Mouse (Mus musculus): ENCODE results near the gene Tbata.

Gene Tbata

DNA sequence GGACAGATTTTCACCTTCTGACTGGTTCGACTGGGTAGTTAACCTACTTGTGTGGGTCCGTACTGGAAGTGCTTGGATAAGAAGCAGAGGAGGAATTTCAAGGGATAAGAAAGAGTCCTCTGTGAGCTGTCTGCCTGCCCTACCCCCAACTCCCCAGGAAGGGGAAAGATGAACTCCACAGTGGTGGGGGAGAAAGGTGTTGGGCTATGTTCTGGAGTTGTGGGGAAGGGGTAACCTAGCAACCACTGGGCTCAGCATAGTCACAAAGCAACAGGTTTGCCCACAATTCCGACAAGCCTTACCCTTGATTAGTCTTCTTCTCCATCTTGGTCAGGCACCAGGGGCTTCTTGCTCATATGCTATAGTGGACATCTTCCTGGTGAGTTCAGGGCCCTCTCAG, at the start of gene Tbata:
Gene Tbata (plus strand): TSS at position 301 of the 400 bp plus-strand sequence.
- no peak for DNase-seq

DNA sequence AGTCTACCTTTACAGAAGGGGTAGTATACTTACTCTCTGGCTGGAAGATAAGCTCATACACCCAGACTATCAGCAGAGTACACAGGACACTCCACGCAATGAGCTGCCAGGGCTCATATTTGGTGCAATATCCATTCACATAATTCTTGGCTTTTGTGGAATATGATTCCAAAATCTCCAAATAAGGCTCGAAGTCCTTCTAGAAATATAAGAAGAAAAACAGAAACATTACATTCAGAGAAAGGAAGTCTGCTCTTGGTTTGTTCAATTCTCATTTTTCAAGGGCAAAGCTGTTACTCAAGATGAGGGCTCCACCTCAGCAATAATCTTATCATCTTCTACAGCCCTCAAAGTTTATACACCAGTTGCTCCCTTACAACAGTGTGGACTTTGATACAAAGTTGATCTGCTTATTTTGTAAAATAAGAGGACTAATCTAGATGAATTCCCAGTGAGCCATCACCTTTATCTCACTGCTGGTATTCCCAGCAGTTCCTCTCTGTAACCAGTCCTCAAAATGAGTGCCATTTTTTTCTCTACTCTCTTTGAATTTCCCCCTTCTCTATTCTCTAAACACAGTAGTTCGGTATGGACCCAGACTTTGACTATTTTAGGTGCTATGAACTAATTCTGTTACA, 48.4 kb upstream of the Tbata start:
- no peak for DNase-seq

DNA sequence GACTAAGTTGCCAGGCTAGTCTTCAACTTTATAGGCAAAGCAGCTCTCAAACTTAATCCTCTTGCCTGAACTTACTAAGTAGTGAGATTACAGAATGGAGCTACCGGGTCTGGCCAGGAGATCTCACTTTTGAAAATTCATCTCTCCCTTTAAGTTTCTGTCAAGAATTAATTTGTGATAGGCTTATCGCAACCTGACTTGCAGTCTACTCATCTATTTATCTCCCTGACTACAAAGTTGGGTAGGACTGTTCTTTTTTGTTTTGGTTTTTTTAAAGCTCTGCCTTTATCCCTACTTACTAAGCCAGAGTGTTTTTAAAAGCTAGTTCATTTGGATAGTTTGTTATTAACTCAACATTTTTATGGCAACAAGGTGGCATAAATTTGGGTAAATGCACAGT, 47.3 kb upstream of the Tbata start:
- no peak for DNase-seq

GRCm38 (mm10) chr10:61128701-61129365, 42.9 kb upstream of the Tbata start:
- no peak for DNase-seq

- DNase-seq, result peak; percentile 51
Observed at GRCm38 (mm10) chr10:61130959-61131358, 40.8 kb upstream of the Tbata start.

DNA sequence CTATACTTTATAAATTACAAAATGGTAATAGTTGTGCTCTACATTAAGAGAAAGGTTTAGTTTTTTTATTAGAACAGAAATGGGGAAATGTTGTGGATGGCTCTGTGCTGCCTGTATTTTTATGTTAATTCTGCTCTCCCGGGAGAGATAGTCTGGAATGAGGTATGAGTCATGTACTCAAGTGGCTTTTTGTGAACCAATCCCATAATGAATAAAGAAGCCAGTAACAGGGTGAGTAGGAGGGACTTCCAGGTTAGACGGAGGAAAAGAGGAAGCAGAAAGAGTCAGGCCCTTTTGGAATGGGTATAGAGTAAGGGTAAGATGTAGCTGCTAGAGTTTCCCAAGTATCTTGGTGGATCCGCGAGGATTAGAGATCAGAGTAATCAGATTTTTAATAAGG, 37.7 kb upstream of the Tbata start:
- no peak for DNase-seq

- no peak for DNase-seq
Observed at GRCm38 (mm10) chr10:61135226-61135839, 36.4 kb upstream of the Tbata start.

DNA sequence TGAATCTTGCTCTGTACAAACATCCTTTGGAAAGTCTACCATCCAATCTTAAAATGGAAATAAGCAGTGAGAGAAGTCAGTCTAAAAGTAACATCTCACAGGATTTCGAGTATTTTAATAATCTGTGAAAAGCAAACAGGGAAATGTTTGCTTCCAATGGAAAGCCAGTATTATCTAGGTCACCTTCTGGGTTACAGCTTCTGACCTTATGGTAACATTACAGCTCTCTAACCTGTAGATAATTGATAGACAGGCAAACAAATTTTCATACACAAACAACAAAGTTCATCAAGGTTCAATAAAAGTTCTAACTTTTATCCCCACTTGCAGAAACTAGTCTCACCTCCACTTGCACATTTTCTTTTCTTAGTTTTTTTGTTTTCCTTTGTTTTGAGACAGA, 34.2 kb upstream of the Tbata start:
- DNase-seq, result no peak

GRCm38 (mm10) chr10:61143343-61143742, 28.4 kb upstream of the Tbata start:
- no peak for DNase-seq

GRCm38 (mm10) chr10:61145766-61146118, 26.0 kb upstream of the Tbata start:
- DNase-seq, result no peak

DNA sequence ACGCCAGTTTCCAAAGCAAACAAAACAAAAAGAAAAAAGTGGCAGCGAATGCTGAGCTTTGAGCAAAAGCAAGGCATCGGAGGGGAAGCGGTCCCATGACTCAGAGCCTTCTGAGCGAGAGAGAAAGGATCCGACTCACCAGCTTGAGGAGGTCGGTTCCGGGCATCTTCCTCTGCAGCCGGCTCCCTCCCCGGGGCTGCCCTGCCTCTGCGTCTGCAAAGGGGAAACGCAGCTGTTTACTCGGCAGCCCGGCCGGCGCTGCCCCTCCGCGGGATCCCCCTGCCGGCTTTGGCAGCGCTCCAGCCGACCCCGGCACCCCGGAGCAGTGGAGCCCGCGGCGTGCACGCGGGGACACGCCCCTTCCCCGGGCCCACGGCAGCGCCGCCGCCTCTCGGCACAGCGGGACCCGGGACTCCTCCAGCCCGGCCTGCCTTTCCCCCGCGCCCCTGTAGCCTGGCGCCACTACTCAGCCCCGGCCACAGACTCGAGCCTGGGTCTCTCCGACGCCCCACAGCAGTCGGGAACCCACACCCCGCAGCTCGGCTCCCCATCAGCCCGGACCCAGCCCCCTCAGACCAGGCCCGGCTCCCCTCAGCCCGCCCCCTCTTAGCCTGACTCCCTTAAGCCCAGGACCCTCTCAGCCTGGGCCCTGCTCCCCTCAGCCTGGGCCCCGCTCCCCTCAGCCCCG, 25.5 kb upstream of the Tbata start:
- peak; percentile 42 for DNase-seq

DNA sequence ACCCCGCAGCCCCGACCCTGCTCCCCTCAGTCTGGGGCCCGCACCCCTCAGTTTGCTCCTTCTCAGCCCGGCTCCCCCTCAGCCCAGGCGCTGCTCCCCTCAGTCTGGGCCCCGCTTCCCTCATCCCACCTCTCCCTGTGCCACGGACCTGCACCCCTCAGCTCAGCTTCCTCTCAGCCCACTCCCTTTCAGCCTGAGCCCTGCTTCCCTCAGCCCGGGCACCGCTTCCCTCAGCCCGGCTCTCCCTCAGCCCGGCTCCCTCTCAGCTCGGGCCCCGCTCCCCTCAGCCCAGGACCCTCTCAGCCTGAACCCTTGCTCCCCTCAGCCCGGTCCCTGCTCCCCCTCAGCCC, 25.0 kb upstream of the Tbata start:
- no peak for DNase-seq

- peak; percentile 80 for DNase-seq
Observed at GRCm38 (mm10) chr10:61147157-61148040, 24.4 kb upstream of the Tbata start, which contains the start of gene Sgpl1. Sgpl1 (minus strand) TSS chr10:61147703.

GRCm38 (mm10) chr10:61149476-61149875, 22.3 kb upstream of the Tbata start:
- DNase-seq, result no peak

DNA sequence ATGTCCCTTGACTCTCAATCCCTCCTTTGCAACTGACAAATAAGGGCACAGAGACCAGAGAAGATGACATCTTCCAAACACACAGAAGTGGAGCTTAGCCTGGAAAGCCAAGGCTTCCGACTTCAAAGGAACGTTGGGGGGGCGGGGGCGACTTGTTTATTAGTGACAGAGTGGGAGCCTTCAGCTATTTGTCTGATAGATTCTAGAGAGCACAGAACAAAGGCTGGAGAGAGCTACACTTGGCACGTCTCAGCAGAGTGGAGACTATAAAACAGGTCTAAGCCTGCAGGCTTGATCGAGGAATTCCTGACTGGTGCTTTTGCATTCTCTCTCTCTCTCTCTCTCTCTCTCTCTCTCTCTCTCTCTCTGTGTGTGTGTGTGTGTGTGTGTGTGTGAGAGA, 21.1 kb upstream of the Tbata start:
- no peak for DNase-seq

- DNase-seq, result no peak
Observed at GRCm38 (mm10) chr10:61152131-61152530, 19.6 kb upstream of the Tbata start.

GRCm38 (mm10) chr10:61155611-61156010, 16.1 kb upstream of the Tbata start:
- DNase-seq, result no peak

GRCm38 (mm10) chr10:61156453-61156852, 15.3 kb upstream of the Tbata start:
- no peak for DNase-seq

DNA sequence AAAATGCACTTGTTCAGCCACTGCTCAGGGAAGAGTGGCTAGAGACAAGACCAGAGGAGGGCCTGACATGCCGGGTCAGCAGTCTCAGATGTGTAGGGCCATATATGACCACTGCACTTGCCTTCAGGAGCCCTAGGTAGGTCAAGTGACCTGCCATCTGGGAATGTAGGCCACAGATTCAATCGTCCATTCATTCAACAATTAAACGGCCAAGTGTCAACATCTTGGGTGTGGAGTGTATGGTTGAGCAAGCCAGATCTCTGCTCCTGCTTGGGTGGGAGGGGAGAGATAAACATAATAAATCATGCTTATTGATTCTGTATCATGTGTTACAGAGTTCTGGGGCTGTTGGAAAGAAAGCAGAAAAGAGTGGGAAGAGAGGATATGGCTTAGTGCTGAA, 13.2 kb upstream of the Tbata start:
- no peak for DNase-seq

DNA sequence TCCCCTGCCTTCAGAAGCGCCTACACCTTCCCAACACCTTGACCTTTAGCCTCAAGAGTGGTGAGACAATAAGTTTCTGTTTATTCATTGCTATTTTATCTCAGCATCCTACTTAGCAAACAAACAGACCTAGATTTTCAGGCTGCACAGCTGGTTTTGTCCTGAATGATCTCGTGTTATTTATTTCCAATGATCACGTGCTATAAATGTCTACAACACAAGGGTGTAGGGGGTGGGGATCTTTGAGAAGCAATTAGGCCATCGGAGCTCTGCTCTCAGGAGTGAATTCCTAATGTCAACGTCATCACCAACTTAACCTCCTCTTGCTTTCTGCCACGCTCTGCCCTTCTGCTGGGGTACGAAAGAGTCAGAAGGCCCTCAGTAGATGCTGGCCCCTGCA, 11.7 kb upstream of the Tbata start:
- DNase-seq, result no peak

DNA sequence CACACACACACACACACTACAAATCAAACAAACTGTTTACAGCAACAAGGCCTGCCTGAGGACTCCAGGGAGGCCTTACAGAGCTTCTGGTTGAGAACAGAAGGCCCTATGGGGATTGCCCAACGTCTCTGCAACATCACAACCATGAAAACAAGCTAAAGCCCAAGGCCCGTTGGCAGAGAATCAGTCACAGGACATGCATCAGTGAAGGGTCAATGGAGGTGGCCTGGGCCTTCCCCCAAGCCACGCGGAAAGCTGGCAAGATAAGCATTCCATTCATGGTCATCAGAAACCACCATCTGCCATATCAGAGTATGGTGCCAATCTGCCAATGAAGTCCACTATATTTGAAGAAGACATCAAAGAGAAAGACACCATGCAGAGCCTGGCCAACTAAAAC, 11.1 kb upstream of the Tbata start:
- DNase-seq, result no peak

DNA sequence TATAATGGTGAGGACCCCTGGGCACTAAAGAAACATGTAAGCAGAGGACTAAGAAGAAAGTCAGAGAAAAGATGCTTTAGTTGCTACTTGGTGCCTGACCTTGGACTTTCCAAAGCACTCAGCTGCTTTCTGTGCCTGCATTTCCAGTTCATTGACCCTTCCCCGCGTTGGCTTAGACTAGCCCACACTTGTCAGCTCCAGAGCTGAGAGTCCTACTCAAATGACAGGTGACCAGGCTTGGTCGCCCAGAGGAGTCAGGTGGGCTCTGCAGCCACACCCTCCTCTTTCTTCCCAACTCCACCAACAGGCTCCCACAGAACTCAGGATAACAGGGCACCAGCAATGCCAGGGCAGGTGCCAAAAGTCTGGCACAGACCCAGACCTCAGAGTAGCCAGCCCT, 9.4 kb upstream of the Tbata start:
- no peak for DNase-seq

Data from cerebellum, adult 9-10 months (tissue).